Mouse (Mus musculus) forebrain, embryonic 11.5 days (tissue): ENCODE measurements around the gene Mybl2. TPM values are rescaled to one million over a fixed set of nuclear protein-coding genes. Genes with fewer than 3 reads are reported as not detected.

Experiments
- ATAC-seq: fragments of 200-750 bp; cut with Nextera tagmentation; replicated peaks from 2 replicates; pipeline ENCODE4 v1.8.0; 2017; ENCODE audit warnings: moderate TSS enrichment; ENCODE audit not compliant: low FRiP score
- DNase-seq: peaks from one replicate; pipeline ENCODE4 v3.0.0-alpha.2; 2017; ENCODE audit warnings: low spot score
- H3K27ac ChIP-seq: fragments of 300-500 bp; sonication (generic); 2 replicates; pipeline ENCODE4 v1.5.1; 2014; ENCODE audit warnings: low read depth, low read length
- H3K27me3 ChIP-seq: fragments of 300-500 bp; sonication (generic); 2 replicates; pipeline ENCODE4 v1.6.1; 2014; ENCODE audit warnings: mild to moderate bottlenecking, low read length, mixed read lengths; ENCODE audit not compliant: control insufficient read depth, insufficient read depth
- H3K36me3 ChIP-seq: fragments of 300-500 bp; sonication (generic); 2 replicates; pipeline ENCODE4 v1.6.1; 2014; ENCODE audit warnings: mild to moderate bottlenecking, low read length, moderate library complexity, mixed read lengths; ENCODE audit not compliant: control insufficient read depth, insufficient read depth
- H3K4me1 ChIP-seq: fragments of 300-500 bp; sonication (generic); replicated peaks from 2 replicates; pipeline ENCODE4 v1.6.1; 2014; ENCODE audit warnings: low read length, mixed read lengths; ENCODE audit not compliant: control insufficient read depth, insufficient read depth
- H3K4me2 ChIP-seq: fragments of 300-500 bp; sonication (generic); 2 replicates; pipeline ENCODE4 v1.6.1; 2014; ENCODE audit warnings: low read depth, mild to moderate bottlenecking, low read length, moderate library complexity, mixed read lengths; ENCODE audit not compliant: severe bottlenecking
- H3K4me3 ChIP-seq: fragments of 300-500 bp; sonication (generic); 2 replicates; pipeline ENCODE4 v1.5.1; 2014; ENCODE audit warnings: low read depth, low read length
- H3K9ac ChIP-seq: fragments of 300-500 bp; sonication (generic); 2 replicates; pipeline ENCODE4 v1.6.1; 2014; ENCODE audit warnings: low read length
- H3K9me3 ChIP-seq: fragments of 300-500 bp; sonication (generic); 2 replicates; pipeline ENCODE4 v1.6.1; 2016; ENCODE audit warnings: low read length, mixed read lengths; ENCODE audit not compliant: control insufficient read depth
- WGBS: fragments of 180-500 bp; shearing (Covaris S2); extraction: QIAGEN DNeasy Blood & Tissue Kit; methylation state at CpG from one replicate; pipeline ENCODE4 v1.1.7; 2014; 5-methylcytosine and 5-hydroxymethylcytosine counted together
- microRNA-seq: library from miRNA; unstranded; fragments of <30 nt; microRNA quantifications from one replicate; pipeline ENCODE4, GENCODE M21; 2016; ENCODE audit not compliant: insufficient number of aligned reads
- polyA plus RNA-seq: library from polyadenylated mRNA; unstranded; fragments of >200 nt; fragmentation: Nextera tagmentation; extraction: Ambion mirVana; gene quantifications from 2 replicates; pipeline ENCODE4 v1.2.1, GENCODE M21; 2014

The Mybl2 gene
- polyA plus RNA-seq, 1 experiment from 2014 or later: 60.4 TPM

GRCm38 (mm10) chr2:163132314-163132713, 77.8 kb downstream of the Mybl2 start:
- 91% methylated on average over 5 of the region's 5 CpGs for WGBS
- no peak for DNase-seq

More at GRCm38 (mm10) chr2:163132314-163132713, 77.8 kb downstream of the Mybl2 start:
- no peaks in the 10 kb centered on the region for H3K36me3 ChIP-seq
- H3K4me1 ChIP-seq: no peaks in the 10 kb centered on the region
- H3K4me2 ChIP-seq: no peak overlapping the region
- no peak for ATAC-seq
- no peaks in the 10 kb centered on the region for H3K9me3 ChIP-seq
- no peak overlapping the region for H3K4me3 ChIP-seq
- H3K27me3 ChIP-seq: no peaks in the 10 kb centered on the region
- H3K9ac ChIP-seq: no peak overlapping the region
- H3K27ac ChIP-seq: no peak overlapping the region

Small RNA genes lying within 50 kb of the gene (microRNA-seq; reads per million reads assigned to microRNA genes)
- gene Gm22174 (not detected), gene Mir7003 (not detected)

Other genes starting within 250 kb of the Mybl2 start
- 297 and 311 TPM in 2 replicates for gene Srsf6, start 123.2 kb upstream of the Mybl2 start, polyA plus RNA-seq
- 0.16 and 0.21 TPM in 2 replicates for gene L3mbtl1, start 111.2 kb upstream of the Mybl2 start, polyA plus RNA-seq
- gene Sgk2, start 67.4 kb upstream of the Mybl2 start, polyA plus RNA-seq: not detected in 2 replicates
- gene Ift52, start 37.3 kb upstream of the Mybl2 start, polyA plus RNA-seq: 52.7 and 58.7 TPM in 2 replicates
- gene Gtsf1l, start 33.2 kb downstream of the Mybl2 start, polyA plus RNA-seq: 0.35 TPM in 1 of 2 replicates, not detected in the other
- 35.0 and 35.5 TPM in 2 replicates for gene Tox2, start 148.4 kb downstream of the Mybl2 start, polyA plus RNA-seq